Mouse (Mus musculus) forebrain, embryonic 12.5 days (tissue): ENCODE measurements around the gene Fxr1. TPM values are rescaled to one million over a fixed set of nuclear protein-coding genes. Genes with fewer than 3 reads are reported as not detected.
"Not testable (repeated sequence)": the region's sequence is repeated elsewhere in the genome, so short reads cannot be mapped to it uniquely, and the experiment has no call there.

Experiments used
- ATAC-seq: fragments of 200-750 bp; cut with Nextera tagmentation; 2 replicates; pipeline ENCODE4 v1.8.0; 2017; ENCODE audit warnings: moderate TSS enrichment; ENCODE audit not compliant: low FRiP score
- H3K27ac ChIP-seq: fragments of 300-500 bp; sonication (generic); 2 replicates; pipeline ENCODE4 v1.5.1; 2016; ENCODE audit warnings: mild to moderate bottlenecking
- H3K27me3 ChIP-seq: fragments of 300-500 bp; sonication (generic); 2 replicates; pipeline ENCODE4 v1.6.1; 2016; ENCODE audit warnings: mild to moderate bottlenecking
- H3K36me3 ChIP-seq: fragments of 300-500 bp; sonication (generic); replicated peaks from 2 replicates; pipeline ENCODE4 v1.6.1; 2016; ENCODE audit warnings: mild to moderate bottlenecking
- H3K4me1 ChIP-seq: fragments of 300-500 bp; sonication (generic); 2 replicates; pipeline ENCODE4 v1.6.1; 2016
- H3K4me2 ChIP-seq: fragments of 300-500 bp; sonication (generic); 2 replicates; pipeline ENCODE4 v1.6.1; 2016; ENCODE audit warnings: mild to moderate bottlenecking, moderate library complexity
- H3K4me3 ChIP-seq: fragments of 300-500 bp; sonication (generic); replicated peaks from 2 replicates; pipeline ENCODE4 v1.5.1; 2016; ENCODE audit warnings: mild to moderate bottlenecking
- H3K9ac ChIP-seq: fragments of 300-500 bp; sonication (generic); 2 replicates; pipeline ENCODE4 v1.6.1; 2016; ENCODE audit warnings: mild to moderate bottlenecking
- H3K9me3 ChIP-seq: fragments of 300-500 bp; sonication (generic); 2 replicates; pipeline ENCODE4 v1.6.1; 2016
- WGBS: fragments of 180-500 bp; shearing (Covaris S2); methylation state at CpG from one replicate; pipeline ENCODE4 v1.1.7; 2016; 5-methylcytosine and 5-hydroxymethylcytosine counted together
- polyA plus RNA-seq: library from polyadenylated mRNA; unstranded; fragments of >200 nt; fragmentation: Nextera tagmentation; extraction: Ambion mirVana; gene quantifications from 2 replicates; pipeline ENCODE4 v1.2.1, GENCODE M21; 2016

Gene Fxr1
- polyA plus RNA-seq, 1 experiment from 2014 or later: 60.3 TPM

DNA sequence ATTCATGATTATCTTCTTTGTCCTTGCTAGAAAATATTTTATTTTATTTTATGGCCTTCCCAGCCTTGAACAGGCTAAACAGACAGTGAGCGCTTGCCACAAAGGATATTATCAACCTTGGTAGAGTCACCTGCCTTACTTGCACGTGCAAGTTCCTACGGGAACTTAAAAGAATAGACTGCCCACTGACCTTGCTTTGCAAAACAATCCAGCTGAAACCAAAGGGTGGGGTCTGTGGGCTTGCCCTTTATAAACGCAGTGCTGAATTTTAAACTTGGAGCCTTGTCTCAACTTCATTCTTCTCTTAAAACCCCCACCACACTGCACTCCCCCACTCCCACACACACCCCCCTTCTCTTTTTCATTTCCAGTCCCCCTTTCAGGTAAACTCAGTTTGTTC, 12.1 kb upstream of the Fxr1 start:
- no peaks in the 10 kb centered on the region for H3K9me3 ChIP-seq
- H3K27me3 ChIP-seq: no peaks in the 10 kb centered on the region
- H3K4me2 ChIP-seq: no peak overlapping the region
- no peaks in the 10 kb centered on the region for H3K36me3 ChIP-seq
- no peak overlapping the region for H3K9ac ChIP-seq
- no peak overlapping the region for H3K27ac ChIP-seq
- 56% methylated on average over 4 of the region's 4 CpGs for WGBS
- no peak for ATAC-seq
- no peak overlapping the region for H3K4me3 ChIP-seq
- H3K4me1 ChIP-seq: 0 out of 2 replicates have a peak, but pooled peaks cover 3% of the 10 kb centered on the region

DNA sequence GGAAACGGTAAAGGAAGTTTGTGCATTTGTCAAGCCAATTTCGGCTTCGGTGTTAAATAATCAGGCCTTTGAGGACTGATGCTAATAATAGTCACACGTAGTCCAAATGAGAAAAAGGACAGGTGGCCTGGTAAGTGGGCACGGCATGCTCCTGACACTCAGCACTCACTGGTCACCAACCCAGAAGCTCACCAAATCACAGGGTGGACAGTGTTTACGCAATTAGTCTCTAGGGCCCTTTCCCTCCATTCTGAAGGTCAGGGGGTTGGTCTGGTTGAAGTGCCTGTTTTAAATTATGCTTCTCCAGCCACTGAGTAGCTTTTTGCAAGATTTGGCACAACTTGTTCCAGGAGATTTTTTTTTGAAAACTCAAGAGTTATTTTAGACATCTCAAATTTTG, 11.6 kb upstream of the Fxr1 start:
- no peaks in the 10 kb centered on the region for H3K9me3 ChIP-seq
- no peak overlapping the region for H3K9ac ChIP-seq
- no peak for ATAC-seq
- 0 out of 2 replicates have a peak, but pooled peaks cover 3% of the 10 kb centered on the region for H3K4me1 ChIP-seq
- no peak overlapping the region for H3K4me3 ChIP-seq
- H3K27ac ChIP-seq: no peak overlapping the region
- WGBS: 84% methylated on average over 6 of the region's 6 CpGs
- no peak overlapping the region for H3K4me2 ChIP-seq
- H3K27me3 ChIP-seq: no peaks in the 10 kb centered on the region
- no peaks in the 10 kb centered on the region for H3K36me3 ChIP-seq

DNA sequence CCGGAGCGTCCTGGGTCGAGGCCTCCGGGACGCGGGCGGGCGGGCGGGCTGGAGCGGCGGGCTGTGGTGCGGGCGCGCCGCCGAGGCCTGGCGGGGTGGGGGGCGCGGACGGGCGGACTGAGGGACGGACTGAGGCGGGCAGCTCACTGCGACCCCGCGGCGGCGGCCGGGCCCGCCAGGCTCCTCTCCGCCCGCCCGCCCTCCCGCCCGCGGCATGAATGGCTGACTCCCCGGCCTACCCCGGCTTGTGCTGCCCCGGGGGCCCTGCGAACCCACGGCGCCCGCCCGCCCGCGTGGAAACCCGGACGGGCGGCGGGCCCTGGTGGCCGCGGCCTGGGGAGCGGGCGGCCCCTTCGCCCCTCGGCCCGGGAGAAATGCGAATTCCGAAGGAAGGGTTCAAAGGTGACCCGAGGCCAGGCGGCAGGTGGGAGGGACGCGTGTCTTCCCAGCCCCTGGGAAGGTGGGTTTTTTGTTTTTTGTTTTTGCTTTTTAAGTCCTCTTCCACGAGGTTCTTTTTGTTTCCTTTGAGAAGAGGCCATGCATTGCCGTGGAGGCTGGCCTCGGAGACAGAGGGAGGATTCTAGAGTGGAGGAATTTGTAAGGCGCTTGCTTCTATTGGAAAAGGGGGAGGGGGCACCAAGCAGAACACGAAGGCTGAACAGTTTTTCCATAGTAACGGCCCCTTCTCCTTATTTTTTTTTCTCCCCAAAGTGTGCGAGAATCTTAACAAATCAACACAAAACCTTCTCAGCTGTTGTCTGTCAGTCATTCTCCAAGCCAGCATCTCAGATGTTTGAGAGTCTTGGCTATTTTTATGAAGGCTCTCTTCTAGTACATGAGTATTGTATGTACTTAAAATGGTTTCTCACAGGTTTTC, 877 bp downstream of the Fxr1 start:
- 1% methylated on average over 52 of the region's 70 CpGs for WGBS
- Histone ChIP-seq H3K9ac (peak overlapping the region; percentile 95), H3K4me2 (peak overlapping the region; percentile 68), H3K9me3 (no peaks in the 10 kb centered on the region), H3K4me3 (peak overlapping the region; percentile 82), H3K27ac (peak overlapping the region; percentile 93), H3K4me1 (peaks cover 17% of the 10 kb centered on the region), H3K36me3 (no peaks in the 10 kb centered on the region), H3K27me3 (no peaks in the 10 kb centered on the region; the same call in 1 of the 2 replicates)
- ATAC-seq: peak; percentile 59

DNA sequence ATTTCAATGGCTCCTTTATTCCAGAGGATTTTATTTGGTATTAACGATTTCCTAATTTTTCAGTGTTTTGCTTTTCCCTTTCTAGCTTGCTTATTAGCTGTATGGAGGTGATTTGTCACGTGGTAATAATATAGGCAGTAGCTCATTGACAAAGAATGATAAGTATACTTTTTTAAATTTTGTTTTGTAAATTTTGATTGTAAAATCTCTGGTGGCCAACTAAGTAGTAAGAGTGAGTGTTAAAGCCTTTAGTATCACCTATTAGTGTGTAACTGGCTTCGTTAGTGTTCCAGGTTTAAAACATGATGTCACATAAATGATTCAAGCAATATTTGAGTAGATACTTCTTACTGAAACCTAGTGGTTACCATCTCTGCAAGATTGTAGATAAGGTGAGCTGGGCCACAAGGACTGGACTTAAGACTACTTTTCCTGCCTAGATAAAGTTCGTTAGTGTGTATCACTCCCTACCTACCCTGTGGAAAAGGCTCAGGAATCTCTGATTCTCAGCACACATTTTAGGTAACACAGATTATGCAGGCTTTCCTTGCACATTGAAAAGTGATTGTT, 1.6 kb downstream of the Fxr1 start:
- H3K27me3 ChIP-seq: no peaks in the 10 kb centered on the region
- no peaks in the 10 kb centered on the region for H3K36me3 ChIP-seq
- H3K27ac ChIP-seq: no peak overlapping the region
- H3K4me1 ChIP-seq: peaks cover 17% of the 10 kb centered on the region
- peak overlapping the region; percentile 82 for H3K4me3 ChIP-seq
- H3K9ac ChIP-seq: peak overlapping the region; percentile 95; the same call in 1 of the 2 replicates
- H3K9me3 ChIP-seq: no peaks in the 10 kb centered on the region
- ATAC-seq: no peak
- WGBS: 69% methylated on average over 4 of the region's 4 CpGs
- H3K4me2 ChIP-seq: peak overlapping the region; percentile 68

DNA sequence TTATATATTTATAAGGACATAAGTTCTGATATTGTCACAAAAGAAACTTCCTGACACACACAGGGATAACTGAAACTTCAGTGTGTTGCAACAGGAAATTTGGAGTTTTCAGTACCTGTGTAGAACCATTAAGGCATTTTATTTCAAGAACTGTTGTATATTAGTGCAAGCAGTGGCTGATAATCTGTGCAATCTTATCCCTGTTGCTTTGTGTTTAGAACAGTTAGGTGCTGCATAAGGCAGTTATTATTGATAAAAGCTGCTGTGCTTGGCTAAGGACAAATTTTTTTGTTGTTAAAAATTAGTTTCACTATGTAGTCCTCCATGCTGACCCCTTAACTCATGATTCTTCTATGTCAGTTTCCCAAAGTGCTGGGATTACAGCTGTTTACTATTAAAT, 9.2 kb downstream of the Fxr1 start:
- Histone ChIP-seq H3K4me2 (no peak overlapping the region), H3K9me3 (no peaks in the 10 kb centered on the region), H3K27ac (no peak overlapping the region), H3K27me3 (no peaks in the 10 kb centered on the region), H3K4me1 (no peaks in the 10 kb centered on the region), H3K4me3 (no peak overlapping the region), H3K36me3 (no peaks in the 10 kb centered on the region), H3K9ac (no peak overlapping the region)
- ATAC-seq: no peak

DNA sequence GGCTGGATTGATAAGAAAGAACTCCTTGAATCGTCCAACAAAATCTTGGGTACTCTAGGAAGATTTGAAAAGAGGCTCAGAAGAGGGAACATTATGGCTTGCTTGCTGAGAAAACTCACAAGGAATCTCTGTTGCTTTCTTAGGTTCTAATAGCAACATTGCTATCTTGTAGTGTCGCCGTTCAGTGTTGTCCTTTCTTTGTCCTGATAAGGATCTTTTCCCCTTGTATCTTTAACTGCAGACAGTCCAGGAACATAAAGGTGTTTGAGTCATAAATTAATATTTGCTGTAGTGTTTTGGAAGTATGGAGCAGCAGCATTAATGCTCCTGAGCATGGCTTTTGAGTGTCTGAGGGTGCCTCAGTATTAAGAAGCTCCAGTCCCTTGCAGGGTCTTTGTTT, 10.9 kb downstream of the Fxr1 start:
- Histone ChIP-seq H3K4me2 (no peak overlapping the region), H3K9me3 (no peaks in the 10 kb centered on the region), H3K27me3 (no peaks in the 10 kb centered on the region), H3K9ac (no peak overlapping the region), H3K4me3 (no peak overlapping the region), H3K27ac (no peak overlapping the region), H3K4me1 (no peaks in the 10 kb centered on the region), H3K36me3 (no peaks in the 10 kb centered on the region)
- ATAC-seq: no peak
- 92% methylated on average over 3 of the region's 3 CpGs for WGBS

DNA sequence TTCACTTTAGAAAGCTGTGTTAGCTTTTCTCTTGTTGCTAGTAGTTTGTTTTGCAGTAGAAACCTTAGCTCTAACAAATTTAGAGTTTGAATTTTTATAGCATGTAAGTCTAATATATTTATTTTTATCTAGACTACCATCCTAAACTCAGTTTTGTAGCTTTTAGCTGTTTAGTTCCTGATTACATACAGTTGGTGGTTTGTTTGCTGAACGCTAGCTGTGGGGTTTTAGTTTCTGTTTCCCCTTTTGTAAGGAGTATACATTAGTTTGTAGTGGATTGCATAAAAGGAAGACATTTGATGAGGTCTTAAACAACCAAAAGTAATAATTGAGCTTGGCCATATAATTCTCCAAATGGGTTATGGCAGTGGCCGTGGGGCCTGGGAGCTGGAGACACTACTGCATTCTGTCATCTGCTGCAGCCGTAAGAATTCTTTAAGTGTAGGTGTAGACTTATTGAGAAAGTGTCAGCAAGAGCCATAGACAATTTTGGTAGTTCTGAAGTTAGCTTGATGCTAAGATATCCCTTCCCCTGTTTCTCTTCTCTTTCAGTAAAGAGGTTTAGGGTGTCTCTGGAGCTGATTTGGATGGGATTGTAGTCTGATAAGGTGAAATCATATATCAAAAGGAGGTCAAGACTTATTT, 14.1 kb downstream of the Fxr1 start:
- Histone ChIP-seq H3K9me3 (no peaks in the 10 kb centered on the region), H3K9ac (no peak overlapping the region), H3K4me3 (no peak overlapping the region), H3K4me1 (peaks cover 3% of the 10 kb centered on the region; the same call in 1 of the 2 replicates), H3K36me3 (no peaks in the 10 kb centered on the region), H3K4me2 (no peak overlapping the region), H3K27me3 (no peaks in the 10 kb centered on the region), H3K27ac (no peak overlapping the region)
- WGBS: 92% methylated on average over 3 of the region's 3 CpGs
- ATAC-seq: no peak

DNA sequence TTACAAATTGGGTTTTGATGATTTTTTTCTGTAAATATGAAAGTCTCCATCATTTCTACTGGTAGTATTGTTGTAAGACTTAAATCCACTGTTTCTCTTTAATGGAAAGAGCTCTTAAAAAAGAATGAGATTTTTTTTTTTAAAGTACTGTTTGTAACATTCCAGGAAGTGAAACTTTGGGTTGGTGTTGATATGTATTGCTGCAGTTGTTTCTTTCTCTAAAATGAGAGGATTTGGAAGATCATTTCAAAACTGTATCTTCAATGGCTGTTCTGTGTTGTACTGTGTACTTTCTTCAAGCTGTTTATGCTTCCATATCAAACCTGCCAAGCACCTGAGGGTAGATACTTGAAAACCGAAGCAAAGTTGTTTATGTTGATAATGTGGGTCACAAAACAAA, 15.1 kb downstream of the Fxr1 start:
- Histone ChIP-seq H3K4me3 (no peak overlapping the region), H3K9ac (no peak overlapping the region), H3K27ac (no peak overlapping the region), H3K27me3 (no peaks in the 10 kb centered on the region), H3K4me2 (no peak overlapping the region), H3K9me3 (no peaks in the 10 kb centered on the region), H3K4me1 (peaks cover 3% of the 10 kb centered on the region; the same call in 1 of the 2 replicates), H3K36me3 (no peaks in the 10 kb centered on the region)
- no peak for ATAC-seq
- WGBS: 81% methylated on average over 1 of the region's 1 CpGs

DNA sequence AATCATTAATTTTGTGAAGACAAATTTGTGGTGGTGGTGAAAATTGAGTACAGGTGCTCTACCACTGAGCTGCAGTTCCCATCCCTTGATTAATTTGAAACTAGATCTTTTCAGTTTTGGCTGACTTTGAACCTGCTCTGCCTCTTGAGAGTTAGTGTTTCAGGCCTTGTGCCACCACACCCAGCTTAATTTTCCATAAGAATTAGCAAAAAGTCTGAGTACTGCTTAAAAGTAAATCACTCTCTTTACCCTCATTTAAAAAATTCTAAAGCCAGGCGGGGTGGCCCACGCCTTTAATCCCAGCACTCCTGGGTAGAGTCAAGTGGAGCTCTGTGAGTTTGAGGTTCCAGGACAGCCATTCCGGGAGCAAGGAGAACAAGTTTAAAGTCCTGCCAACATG, 16.0 kb downstream of the Fxr1 start:
- H3K4me3 ChIP-seq: no peak overlapping the region
- no peaks in the 10 kb centered on the region for H3K27me3 ChIP-seq
- H3K4me1 ChIP-seq: peaks cover 3% of the 10 kb centered on the region; the same call in 1 of the 2 replicates
- H3K9me3 ChIP-seq: no peaks in the 10 kb centered on the region
- no peak overlapping the region for H3K27ac ChIP-seq
- H3K9ac ChIP-seq: no peak overlapping the region
- no peak overlapping the region for H3K4me2 ChIP-seq
- H3K36me3 ChIP-seq: no peaks in the 10 kb centered on the region
- WGBS: 76% methylated on average over 3 of the region's 3 CpGs
- ATAC-seq: no peak

DNA sequence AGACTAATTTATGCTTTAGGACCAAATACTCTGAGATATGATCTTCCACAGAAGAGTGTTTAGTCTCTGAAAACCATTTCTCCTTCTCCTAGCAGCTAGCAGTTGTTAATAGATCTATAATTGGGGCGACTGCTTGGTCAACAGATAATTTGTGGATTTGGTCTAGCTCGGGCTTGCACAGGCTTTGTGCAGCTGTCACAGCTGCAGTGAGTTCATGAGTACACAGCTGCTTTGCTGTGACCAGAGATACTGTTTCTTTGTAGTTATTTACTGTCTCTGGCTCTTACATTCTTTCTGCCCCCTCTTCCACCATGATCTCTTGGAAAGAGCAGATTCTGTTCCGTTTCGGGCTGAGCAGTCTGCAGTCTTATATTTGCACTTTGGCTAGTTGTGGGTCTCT, 22.2 kb downstream of the Fxr1 start:
- WGBS: 89% methylated on average over 4 of the region's 4 CpGs

DNA sequence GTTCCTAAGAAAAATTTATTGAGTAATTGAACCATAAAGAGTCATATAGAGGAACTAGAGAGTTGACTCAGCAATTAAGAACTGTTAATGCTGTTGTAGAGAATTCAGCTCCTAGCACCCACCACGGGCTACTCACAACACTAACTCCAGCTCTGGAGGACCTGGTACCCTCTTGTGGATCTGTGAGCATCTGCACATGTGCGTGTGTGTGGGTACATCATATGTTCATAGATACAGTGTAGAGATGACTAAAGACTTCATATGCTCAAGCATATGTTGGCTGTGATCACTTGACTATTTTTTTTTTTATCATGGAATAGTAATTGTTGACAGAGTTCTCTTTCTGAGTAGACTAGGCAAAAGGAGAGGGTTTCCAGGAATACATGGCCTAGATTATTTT, 42.6 kb downstream of the Fxr1 start:
- Histone ChIP-seq H3K4me3 (no peak overlapping the region), H3K36me3 (peaks cover 49% of the 10 kb centered on the region), H3K9me3 (no peaks in the 10 kb centered on the region), H3K9ac (no peak overlapping the region), H3K4me1 (no peaks in the 10 kb centered on the region), H3K27ac (no peak overlapping the region), H3K4me2 (no peak overlapping the region), H3K27me3 (no peaks in the 10 kb centered on the region)
- WGBS: 94% methylated on average over 2 of the region's 2 CpGs
- no peak for ATAC-seq

More for the DNA sequence above, 22.2 kb downstream of the Fxr1 start:
- H3K4me1 ChIP-seq: no peaks in the 10 kb centered on the region
- H3K9me3 ChIP-seq: no peaks in the 10 kb centered on the region
- H3K9ac ChIP-seq: no peak overlapping the region
- H3K36me3 ChIP-seq: peaks cover 27% of the 10 kb centered on the region
- H3K4me3 ChIP-seq: no peak overlapping the region
- no peak overlapping the region for H3K27ac ChIP-seq
- H3K27me3 ChIP-seq: no peaks in the 10 kb centered on the region
- no peak for ATAC-seq
- H3K4me2 ChIP-seq: no peak overlapping the region

DNA sequence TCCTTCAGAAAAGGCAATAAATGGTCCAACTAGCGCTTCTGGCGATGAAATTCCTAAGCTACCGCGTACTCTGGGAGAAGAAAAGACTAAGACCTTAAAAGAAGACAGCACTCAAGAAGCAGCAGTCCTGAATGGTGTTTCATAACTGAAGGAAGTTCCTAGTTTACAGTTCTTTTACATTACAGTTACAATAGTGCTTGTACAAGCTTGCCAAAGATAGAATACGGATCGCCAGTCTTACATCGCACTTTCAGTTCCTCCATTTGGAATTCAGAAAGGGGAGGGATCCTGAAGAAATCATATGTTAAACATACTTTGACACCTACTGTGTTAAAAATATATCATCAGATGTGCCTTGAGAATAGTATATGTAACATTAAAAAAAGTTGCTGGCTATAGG, 49.2 kb downstream of the Fxr1 start:
- H3K9ac ChIP-seq, H3K4me3 ChIP-seq, H3K4me1 ChIP-seq, ATAC-seq, H3K4me2 ChIP-seq, H3K27ac ChIP-seq, H3K9me3 ChIP-seq, H3K27me3 ChIP-seq: not testable (repeated sequence)
- H3K36me3 ChIP-seq: peaks cover 43% of the 10 kb centered on the region
- 89% methylated on average over 7 of the region's 7 CpGs for WGBS
